Mouse (Mus musculus) Patski (cell line): ENCODE measurements around the gene Pde4c. TPM values are rescaled to one million over a fixed set of nuclear protein-coding genes. Genes with fewer than 3 reads are reported as not detected.

Source experiments
- ATAC-seq: fragments of 100-300 bp; one replicate; pipeline ENCODE4 v1.8.0; 2021
- CTCF ChIA-PET: fragments of 350-600 bp; sonication (Branson Sonifier 250); formaldehyde crosslinking; loops from one replicate; lab custom pipeline; 2022; ENCODE audit warnings: inconsistent platforms; lab: Charles Lee
- POLR2A ChIA-PET: fragments of 350-600 bp; sonication (Branson Sonifier 250); formaldehyde crosslinking; loops from one replicate; lab custom pipeline; 2022; ENCODE audit warnings: antibody characterized with exemption, inconsistent platforms; lab: Charles Lee
- DNase-seq: peaks from one replicate; pipeline ENCODE4 v3.0.0-alpha.2; 2011; ENCODE audit warnings: low read depth, low spot score
- H3K27me3 ChIP-seq: fragments of 371-371 bp; one replicate; pipeline ENCODE4 v1.5.1; 2021
- CTCF ChIP-seq: fragments of 100-300 bp; IDR thresholded peaks from one replicate; pipeline ENCODE4 v1.5.1; 2021
- in situ Hi-C: fragments of 300-500 bp; cut with MboI; formaldehyde crosslinking; loops from 3 replicates; pipeline ENCODE4 v1.11.1; 2018; ENCODE audit warnings: low pct_unique_long_range_greater_than_20kb, mixed read lengths
- polyA plus RNA-seq: library from polyadenylated mRNA; unstranded; gene quantifications from one replicate; pipeline ENCODE4 v1.2.3, GENCODE M21; 2021

The Pde4c gene
- polyA plus RNA-seq, 1 experiment from 2014 or later, result 15.0 TPM

GRCm38 (mm10) chr8:70762118-70762517 lies 38.6 kb downstream of the Pde4c start:
- ChIA-PET POLR2A (interaction anchor here (0.6 to 1.2 kb wide), 2 partner anchors 35 to 39 kb away, joined by 3 read pairs; no protein-coding TSS in a partner anchor), CTCF (interaction anchor here (1.1 to 3.1 kb wide), 12 partner anchors 9 to 107 kb away, joined by 3 to 24 read pairs (median 7); partner anchors contain the start of genes Arrdc2, Gm3336, Pde4c and Pik3r2)
- no peak for TF ChIP-seq CTCF

GRCm38 (mm10) chr8:70763354-70763753 lies 39.8 kb downstream of the Pde4c start:
- no peak for ATAC-seq
- in situ Hi-C loops, result no loop called here
- POLR2A ChIA-PET, result interaction anchor here (0.8 kb wide), 1 partner anchor 12 kb away, joined by 3 read pairs; no protein-coding TSS in a partner anchor
- TF ChIP-seq CTCF, result no peak
- no peaks in the 10 kb centered on the region for H3K27me3 ChIP-seq
- CTCF ChIA-PET, result interaction anchor here (0.9 to 3.1 kb wide), 16 partner anchors 8 to 103 kb away, joined by 3 to 24 read pairs (median 6); partner anchors contain the start of genes Arrdc2, Gm3336, Pde4c and Pik3r2
- DNase-seq, result no peak

More at GRCm38 (mm10) chr8:70762118-70762517, 38.6 kb downstream of the Pde4c start:
- DNase-seq (no peak), ATAC-seq (no peak)
- no peaks in the 10 kb centered on the region for H3K27me3 ChIP-seq
- in situ Hi-C loops, result no loop called here

GRCm38 (mm10) chr8:70764026-70764425 lies 40.5 kb downstream of the Pde4c start:
- H3K27me3 ChIP-seq, result no peaks in the 10 kb centered on the region
- DNase-seq (no peak), ATAC-seq (no peak)
- no peak for TF ChIP-seq CTCF
- in situ Hi-C loops, result no loop called here
- ChIA-PET CTCF (interaction anchor here (1.0 to 2.8 kb wide), 7 partner anchors 7 to 48 kb away, joined by 3 to 24 read pairs (median 8); partner anchors contain the start of genes Gm3336, Pde4c and Pik3r2), POLR2A (interaction anchor here (0.8 kb wide), 1 partner anchor 11 kb away, joined by 3 read pairs; no protein-coding TSS in a partner anchor)

GRCm38 (mm10) chr8:70764676-70765075 lies 41.2 kb downstream of the Pde4c start:
- no peak for DNase-seq
- no peak for ATAC-seq
- H3K27me3 ChIP-seq, result no peaks in the 10 kb centered on the region
- CTCF ChIA-PET, result no interaction called here
- POLR2A ChIA-PET, result no interaction called here
- TF ChIP-seq CTCF, result no peak
- in situ Hi-C loops, result loop anchor here (5.0 kb wide), 1 partner anchor 78 kb away; no protein-coding TSS in a partner anchor

- no peak for ATAC-seq
- no peaks in the 10 kb centered on the region for H3K27me3 ChIP-seq
- in situ Hi-C loops, result loop anchor here (5.0 kb wide), 1 partner anchor 77 kb away; no protein-coding TSS in a partner anchor
- ChIA-PET POLR2A (no interaction called here), CTCF (no interaction called here)
- no peak for TF ChIP-seq CTCF
- DNase-seq, result no peak
Measured at GRCm38 (mm10) chr8:70765329-70765728, 41.8 kb downstream of the Pde4c start.

GRCm38 (mm10) chr8:70765838-70766570 lies 42.5 kb downstream of the Pde4c start:
- no peak for DNase-seq
- CTCF ChIA-PET, result interaction anchor here (4.9 kb wide), 1 partner anchor 9 kb away, joined by 15 read pairs; no protein-coding TSS in a partner anchor

GRCm38 (mm10) chr8:70766571-70767440 lies 43.3 kb downstream of the Pde4c start:
- POLR2A ChIA-PET, result interaction anchor here (0.6 to 1.2 kb wide), 4 partner anchors 11 to 118 kb away, joined by 3 read pairs; no protein-coding TSS in a partner anchor
- H3K27me3 ChIP-seq, result no peaks in the 10 kb centered on the region

More at GRCm38 (mm10) chr8:70765838-70766570, 42.5 kb downstream of the Pde4c start:
- POLR2A ChIA-PET, result interaction anchor here (0.6 to 0.8 kb wide), 3 partner anchors 11 to 117 kb away, joined by 3 read pairs; no protein-coding TSS in a partner anchor
- in situ Hi-C loops, result loop anchor here (5.0 kb wide), 1 partner anchor 76 kb away; no protein-coding TSS in a partner anchor
- ATAC-seq, result no peak
- no peak for TF ChIP-seq CTCF
- no peaks in the 10 kb centered on the region for H3K27me3 ChIP-seq

GRCm38 (mm10) chr8:70767503-70767902 lies 44.0 kb downstream of the Pde4c start:
- no peak for DNase-seq
- ChIA-PET POLR2A (interaction anchor here (0.9 to 1.2 kb wide), 2 partner anchors 12 to 73 kb away, joined by 3 read pairs; no protein-coding TSS in a partner anchor), CTCF (interaction anchor here (0.9 to 4.9 kb wide), 3 partner anchors 10 to 49 kb away, joined by 3 to 15 read pairs (median 4); partner anchors contain the start of gene Gm3336)
- in situ Hi-C loops, result loop anchor here (5.0 kb wide), 1 partner anchor 75 kb away; no protein-coding TSS in a partner anchor
- no peak for TF ChIP-seq CTCF
- H3K27me3 ChIP-seq, result no peaks in the 10 kb centered on the region
- no peak for ATAC-seq

More at GRCm38 (mm10) chr8:70766571-70767440, 43.3 kb downstream of the Pde4c start:
- no peak for TF ChIP-seq CTCF
- ATAC-seq (no peak), DNase-seq (no peak)
- CTCF ChIA-PET, result interaction anchor here (0.9 to 4.9 kb wide), 3 partner anchors 10 to 48 kb away, joined by 3 to 15 read pairs (median 4); partner anchors contain the start of gene Gm3336
- in situ Hi-C loops, result loop anchor here (5.0 kb wide), 1 partner anchor 75 kb away; no protein-coding TSS in a partner anchor

- in situ Hi-C loops, result loop anchor here (5.0 kb wide), 1 partner anchor 74 kb away; no protein-coding TSS in a partner anchor
- ChIA-PET POLR2A (no interaction called here), CTCF (interaction anchor here (1.2 to 4.9 kb wide), 3 partner anchors 7 to 49 kb away, joined by 4 to 15 read pairs (median 4); partner anchors contain the start of genes Gm3336 and Mpv17l2)
- ATAC-seq (no peak), DNase-seq (no peak)
- H3K27me3 ChIP-seq, result no peaks in the 10 kb centered on the region
- TF ChIP-seq CTCF, result no peak
Measured at GRCm38 (mm10) chr8:70768231-70768776, 44.8 kb downstream of the Pde4c start.
